Mouse (Mus musculus): ENCODE results near the gene Gm960. TPM values are rescaled to one million over a fixed set of nuclear protein-coding genes. Genes with fewer than 3 reads are reported as not detected.

Gene Gm960
- total RNA-seq (2021), result not detected

DNA sequence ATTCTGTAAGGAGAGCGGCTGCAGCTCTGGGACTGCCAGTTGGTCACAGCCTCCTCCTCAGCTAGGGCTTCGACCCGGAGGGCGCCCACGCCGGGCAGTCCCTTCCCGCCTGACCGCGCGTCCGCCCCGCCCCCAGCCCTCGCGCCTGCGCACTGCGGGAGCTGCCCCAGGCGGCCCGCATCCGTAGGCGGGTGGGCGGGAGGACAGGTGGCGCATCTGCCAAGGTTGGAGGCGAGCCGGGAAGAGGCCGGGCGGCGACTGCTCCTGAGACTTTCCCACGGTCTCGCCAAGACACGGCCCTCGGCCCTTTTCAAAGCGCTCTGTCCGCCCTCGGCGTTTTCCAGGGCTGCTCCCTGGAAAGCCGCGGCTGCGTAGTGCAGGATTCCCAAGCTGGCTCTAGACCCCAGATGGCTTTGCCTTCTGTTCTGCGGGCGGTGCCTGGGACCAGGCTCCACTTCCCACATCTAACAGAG is at the start of gene Gm960:
Gene Gm960 (minus strand): TSS at position 464 of the 473 bp plus-strand sequence.
- intact Hi-C loops (cut with DNase I), result no loop called here
- peak; percentile 71 to 73 for DNase-seq

DNA sequence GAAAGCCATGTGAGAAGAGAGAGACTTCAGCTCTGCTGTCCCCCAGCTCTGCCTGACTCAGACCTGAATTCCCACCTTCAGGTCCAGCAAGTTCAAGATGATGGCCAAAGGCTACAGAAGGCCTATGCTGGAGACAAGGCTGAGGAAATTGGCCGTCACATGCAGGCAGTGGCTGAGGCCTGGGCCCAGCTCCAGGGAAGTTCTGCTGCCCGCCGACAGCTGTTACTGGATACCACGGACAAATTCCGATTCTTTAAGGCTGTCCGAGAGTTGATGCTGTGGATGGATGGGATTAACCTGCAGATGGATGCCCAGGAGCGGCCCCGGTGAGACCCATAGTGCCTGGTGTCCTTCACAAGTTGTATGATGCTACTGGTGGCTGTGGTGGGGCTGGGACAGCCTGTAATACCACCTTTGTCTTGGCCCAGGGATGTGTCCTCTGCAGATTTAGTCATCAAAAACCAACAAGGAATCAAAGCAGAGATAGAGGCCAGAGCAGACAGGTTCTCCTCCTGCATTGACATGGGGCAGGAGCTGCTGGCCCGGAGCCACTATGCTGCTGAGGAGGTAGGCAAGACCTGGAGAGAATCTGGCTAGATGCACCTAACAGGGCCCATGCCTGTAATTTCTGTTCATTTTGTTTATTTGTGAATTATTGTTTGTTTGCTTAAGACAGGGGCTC is 49.3 kb upstream of the Gm960 start:
- intact Hi-C loops (cut with DNase I), result no loop called here
- DNase-seq, result no peak

DNA sequence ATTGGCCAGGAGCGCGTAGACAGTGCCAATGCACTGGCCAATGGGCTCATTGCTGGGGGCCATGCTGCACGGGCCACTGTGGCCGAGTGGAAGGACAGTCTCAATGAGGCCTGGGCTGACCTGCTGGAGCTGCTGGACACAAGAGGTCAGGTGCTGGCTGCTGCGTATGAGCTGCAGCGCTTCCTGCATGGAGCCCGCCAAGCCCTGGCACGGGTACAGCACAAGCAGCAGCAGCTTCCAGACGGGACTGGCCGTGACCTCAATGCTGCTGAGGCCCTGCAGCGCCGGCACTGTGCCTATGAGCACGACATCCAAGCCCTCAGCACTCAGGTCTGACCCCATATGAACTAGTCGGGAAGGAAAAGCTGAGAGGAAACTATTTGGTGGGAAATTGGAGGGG is 48.1 kb upstream of the Gm960 start:
- peak; percentile 46 to 50 for DNase-seq
- intact Hi-C loops (cut with DNase I), result no loop called here

GRCm38 (mm10) chr19:4745681-4746080 is 47.2 kb upstream of the Gm960 start:
- intact Hi-C loops (cut with DNase I), result no loop called here
- DNase-seq, result no peak

- peak; percentile 62 to 66 for DNase-seq
- intact Hi-C loops (cut with DNase I), result no loop called here
These were observed 46.6 kb upstream of the Gm960 start for GRCm38 (mm10) chr19:4745057-4745456.

DNA sequence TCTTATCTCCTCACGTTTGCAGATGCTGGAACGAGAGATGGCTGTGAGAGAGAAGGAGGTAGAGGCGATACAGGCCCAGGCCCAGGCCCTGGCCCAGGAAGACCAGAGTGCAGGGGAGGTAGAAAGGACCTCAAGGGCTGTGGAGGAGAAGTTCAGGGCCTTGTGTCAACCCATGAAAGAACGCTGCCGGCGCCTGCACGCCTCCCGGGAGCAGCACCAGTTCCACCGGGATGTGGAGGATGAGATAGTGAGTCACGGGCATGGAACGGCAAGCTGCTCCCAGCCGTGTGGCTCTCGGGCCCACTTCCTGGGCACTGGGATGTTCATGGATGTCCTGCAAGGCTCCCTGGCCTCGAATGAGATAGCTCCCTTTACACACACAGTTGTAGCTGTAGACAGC is 45.6 kb upstream of the Gm960 start:
- intact Hi-C loops (cut with DNase I), result no loop called here

GRCm38 (mm10) chr19:4743524-4743923 is 45.1 kb upstream of the Gm960 start:
- DNase-seq, result peak in 1 of 2 experiments; percentile 57
- intact Hi-C loops (cut with DNase I), result loop anchor here (1.0 to 2.0 kb wide), 2 partner anchors 114 to 245 kb away; partner anchors contain the start of gene 2010003K11Rik

More for the DNA sequence above, 45.6 kb upstream of the Gm960 start:
- no peak for DNase-seq

DNA sequence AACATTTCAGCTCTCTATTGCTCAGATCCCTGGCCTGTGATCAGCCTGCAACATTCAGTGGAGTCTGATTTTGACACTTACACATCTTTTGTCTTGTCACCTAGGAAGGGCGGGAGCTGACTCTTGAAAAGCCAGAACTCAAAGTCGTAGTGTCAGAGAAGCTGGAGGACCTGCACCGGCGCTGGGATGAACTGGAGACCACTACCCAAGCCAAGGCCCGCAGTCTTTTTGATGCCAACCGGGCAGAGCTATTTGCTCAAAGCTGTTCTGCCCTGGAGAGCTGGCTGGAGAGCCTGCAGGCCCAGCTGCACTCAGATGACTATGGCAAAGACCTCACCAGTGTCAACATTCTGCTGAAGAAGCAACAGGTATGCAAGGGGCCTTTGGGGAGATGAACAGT is 43.8 kb upstream of the Gm960 start:
- DNase-seq, result no peak
- intact Hi-C loops (cut with DNase I), result loop anchor here (2.0 kb wide), 1 partner anchor 243 kb away; the partner anchor contains the start of gene 2010003K11Rik

GRCm38 (mm10) chr19:4741482-4741881 is 43.0 kb upstream of the Gm960 start:
- DNase-seq, result no peak

GRCm38 (mm10) chr19:4739762-4740161 is 41.3 kb upstream of the Gm960 start:
- no peak for DNase-seq
- intact Hi-C loops (cut with DNase I), result no loop called here

More at GRCm38 (mm10) chr19:4741482-4741881, 43.0 kb upstream of the Gm960 start:
- intact Hi-C loops (cut with DNase I), result no loop called here

- intact Hi-C loops (cut with DNase I), result no loop called here
- DNase-seq, result no peak
These were observed 40.6 kb upstream of the Gm960 start for GRCm38 (mm10) chr19:4739053-4739452.

DNA sequence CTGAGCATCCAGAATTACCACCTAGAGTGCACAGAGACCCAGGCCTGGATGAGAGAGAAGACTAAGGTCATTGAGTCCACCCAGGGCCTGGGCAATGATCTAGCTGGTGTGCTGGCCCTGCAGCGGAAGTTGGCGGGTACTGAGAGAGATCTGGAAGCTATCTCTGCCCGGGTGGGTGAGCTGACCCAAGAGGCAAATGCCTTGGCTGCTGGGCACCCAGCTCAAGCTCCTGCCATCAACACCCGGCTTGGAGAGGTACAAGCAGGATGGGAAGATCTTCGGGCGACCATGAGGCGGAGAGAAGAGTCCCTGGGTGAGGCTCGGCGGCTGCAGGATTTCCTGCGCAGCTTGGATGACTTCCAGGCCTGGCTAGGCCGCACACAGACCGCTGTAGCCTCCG is 39.4 kb upstream of the Gm960 start:
- DNase-seq, result no peak
- intact Hi-C loops (cut with DNase I), result no loop called here

DNA sequence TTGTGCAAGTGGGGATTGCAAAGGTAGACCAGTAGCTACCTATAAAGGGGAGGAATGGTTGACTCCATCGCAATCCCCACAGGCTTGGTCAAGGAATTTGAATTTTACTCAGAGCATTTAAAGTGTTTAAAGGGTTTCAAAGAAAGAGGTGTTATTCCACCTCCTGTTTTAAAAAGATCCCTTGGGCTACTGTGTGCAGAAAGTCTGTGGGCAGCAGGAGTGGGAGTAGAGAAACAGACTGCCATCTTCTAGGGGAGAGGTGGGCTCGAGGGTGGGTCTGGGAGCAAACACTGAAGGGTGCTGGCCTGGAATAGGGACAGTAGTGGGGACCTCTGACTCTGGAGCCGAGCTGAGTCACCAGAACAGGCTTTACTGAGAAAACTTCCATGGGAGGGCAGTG is 34.6 kb upstream of the Gm960 start:
- no peak for DNase-seq
- intact Hi-C loops (cut with DNase I), result no loop called here

DNA sequence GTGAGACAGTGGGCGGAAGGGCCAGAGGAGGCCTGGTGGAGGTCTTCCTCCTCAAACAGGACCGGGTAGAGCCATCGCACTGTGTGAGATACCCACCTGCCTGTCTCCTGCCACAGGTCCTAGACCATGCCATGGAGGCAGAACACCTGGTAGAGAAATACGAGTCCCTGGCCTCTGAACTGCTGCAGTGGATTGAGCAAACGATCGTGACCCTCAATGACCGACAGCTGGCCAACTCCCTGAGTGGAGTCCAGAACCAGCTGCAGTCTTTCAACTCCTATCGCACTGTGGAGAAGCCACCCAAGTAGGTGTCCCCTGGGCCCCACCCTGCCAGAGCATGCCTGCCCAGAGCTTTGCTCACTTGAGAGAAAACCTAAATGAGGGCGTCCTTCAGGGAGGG is 30.7 kb upstream of the Gm960 start:
- DNase-seq, result no peak
- intact Hi-C loops (cut with DNase I), result no loop called here

GRCm38 (mm10) chr19:4720671-4721244 is 22.3 kb upstream of the Gm960 start:
- DNase-seq, result no peak
- intact Hi-C loops (cut with DNase I), result no loop called here

- no peak for DNase-seq
- intact Hi-C loops (cut with DNase I), result no loop called here
These were observed 21.6 kb upstream of the Gm960 start for GRCm38 (mm10) chr19:4720112-4720511.

GRCm38 (mm10) chr19:4719351-4719764 is 20.9 kb upstream of the Gm960 start:
- intact Hi-C loops (cut with DNase I), result no loop called here
- DNase-seq, result no peak

- intact Hi-C loops (cut with DNase I), result no loop called here
These were observed 20.2 kb upstream of the Gm960 start for GRCm38 (mm10) chr19:4718716-4719115.

GRCm38 (mm10) chr19:4717281-4717680 is 18.8 kb upstream of the Gm960 start:
- intact Hi-C loops (cut with DNase I), result no loop called here
- no peak for DNase-seq

More at GRCm38 (mm10) chr19:4718716-4719115, 20.2 kb upstream of the Gm960 start:
- DNase-seq, result no peak

- intact Hi-C loops (cut with DNase I), result no loop called here
- DNase-seq, result no peak
These were observed 18.3 kb upstream of the Gm960 start for GRCm38 (mm10) chr19:4716756-4717155.

DNA sequence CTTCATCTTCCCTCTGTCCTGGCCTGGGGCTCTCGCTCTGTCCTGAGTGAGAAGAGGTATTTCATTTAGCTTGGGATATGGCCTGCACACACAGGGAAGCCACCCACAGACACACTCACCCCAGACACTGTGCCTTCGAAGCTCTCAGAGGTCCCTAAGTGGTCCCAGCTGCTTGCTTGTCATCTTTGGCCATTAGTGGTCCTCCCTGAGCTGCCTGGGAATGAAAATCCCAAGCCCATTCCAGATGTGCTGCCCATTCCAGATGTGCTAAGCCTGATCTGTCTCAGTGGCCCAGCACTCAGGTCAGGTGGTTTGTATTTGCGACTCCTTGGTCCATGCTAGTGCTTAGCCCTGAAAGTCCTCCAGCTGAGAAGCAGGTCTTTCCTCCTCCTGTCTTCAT is 15.4 kb upstream of the Gm960 start:
- intact Hi-C loops (cut with DNase I), result no loop called here
- DNase-seq, result no peak

All from heart, postnatal 10 days (tissue).